ENCODE assay signal across 8 mouse cellular contexts in the genomic region with DNA sequence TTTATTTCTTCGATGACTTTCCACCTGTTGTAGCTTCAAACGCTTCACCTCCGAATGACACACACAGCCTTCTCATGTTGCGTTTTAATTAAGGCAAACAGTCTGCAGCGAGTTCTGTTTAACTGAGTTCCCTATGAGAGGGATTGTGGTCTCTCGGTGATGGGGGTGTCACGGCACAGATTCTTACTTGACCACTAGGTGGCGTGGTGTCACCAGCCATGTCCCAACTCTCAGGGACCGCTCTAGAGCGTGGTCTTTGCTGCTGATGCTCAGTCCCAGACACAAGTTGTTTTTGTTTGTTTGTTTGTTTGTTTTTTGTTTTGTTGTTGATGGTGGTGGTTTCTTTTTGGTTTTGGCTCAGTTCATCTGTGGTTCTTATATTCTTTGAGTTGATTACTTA. TPM values are rescaled to one million over a fixed set of nuclear protein-coding genes. Genes with fewer than 3 reads are reported as not detected.
DNase-seq lines count a peak whose midpoint lies in the region; ATAC-seq and TF ChIP-seq lines count a peak whose summit lies in the region.

No protein-coding gene starts in this region.

- TF ChIP-seq POLR2A in limb, embryonic 14.5 days (IDR thresholded peaks at IDR 0.05; ENCODE audit: borderline replicate concordance, extremely low read depth, insufficient read depth, insufficient read length), result no peak

- TF ChIP-seq CTCF in Patski (IDR thresholded peaks at IDR 0.05), result peak; percentile 80

- 12% methylated on average over 10 of the region's 10 CpGs for WGBS in limb, embryonic 14.5 days
- WGBS in midbrain, embryonic 16.5 days, result 12% methylated on average over 10 of the region's 10 CpGs

- no peaks in the 10 kb centered on the region for H3K9me3 ChIP-seq in limb, embryonic 14.5 days (ENCODE audit: control insufficient read depth, low read length)
- H3K9me3 ChIP-seq in midbrain, embryonic 16.5 days (replicated peaks; ENCODE audit: control insufficient read depth, low read length, poor library complexity, severe bottlenecking), result no peaks in the 10 kb centered on the region

- no peak overlapping the region for H3K4me3 ChIP-seq in limb, embryonic 14.5 days (replicated peaks; ENCODE audit: low read length)
- H3K4me3 ChIP-seq in midbrain, embryonic 16.5 days (ENCODE audit: low read depth, low read length), result no peak overlapping the region

- no peaks in the 10 kb centered on the region for H3K4me1 ChIP-seq in limb, embryonic 14.5 days (ENCODE audit: control insufficient read depth, insufficient read depth, low read length)
- no peaks in the 10 kb centered on the region for H3K4me1 ChIP-seq in midbrain, embryonic 16.5 days (ENCODE audit: control insufficient read depth, insufficient read depth, low read length)

- CTCF ChIA-PET in Patski (lab: Charles Lee), result interaction anchor here (1.5 to 1.8 kb wide), 3 partner anchors 9 to 17 kb away, joined by 4 to 5 read pairs (median 4); no protein-coding TSS in a partner anchor

- H3K27ac ChIP-seq in limb, embryonic 14.5 days (replicated peaks; ENCODE audit: low read depth, low read length), result no peak overlapping the region
- no peak overlapping the region for H3K27ac ChIP-seq in midbrain, embryonic 16.5 days (ENCODE audit: low read length)

- no peak overlapping the region for H3K4me2 ChIP-seq in limb, embryonic 14.5 days (replicated peaks; ENCODE audit: low read depth, low read length, severe bottlenecking)
- H3K4me2 ChIP-seq in midbrain, embryonic 16.5 days (ENCODE audit: low read length), result no peak overlapping the region

- no peaks in the 10 kb centered on the region for H3K27me3 ChIP-seq in Patski
- H3K27me3 ChIP-seq in limb, embryonic 14.5 days (ENCODE audit: control insufficient read depth, insufficient read depth, low read length), result no peaks in the 10 kb centered on the region
- no peaks in the 10 kb centered on the region for H3K27me3 ChIP-seq in midbrain, embryonic 16.5 days (ENCODE audit: control insufficient read depth, insufficient read depth, low read depth, low read length)

- no peak overlapping the region for H3K9ac ChIP-seq in limb, embryonic 14.5 days (ENCODE audit: low read depth, low read length, severe bottlenecking)
- H3K9ac ChIP-seq in midbrain, embryonic 16.5 days (ENCODE audit: low read depth, low read length), result no peak overlapping the region

- POLR2A ChIA-PET in Patski (lab: Charles Lee), result interaction anchor here (0.9 kb wide), 1 partner anchor 12 kb away, joined by 4 read pairs; no protein-coding TSS in a partner anchor

- DNase-seq in B cell, adult 2 months, result peak; percentile 74 to 77
- no peak for DNase-seq in Patski (ENCODE audit: low read depth, low spot score)
- peak; percentile 46 to 70 for DNase-seq in cerebellum, postnatal 4 days (ENCODE audit: low spot score in 2 of 2)
- DNase-seq in kidney, adult 9 months, result peak; percentile 57
- DNase-seq in limb, embryonic 14.5 days (ENCODE audit: low spot score), result peak; percentile 75
- peak; percentile 13 for DNase-seq in telencephalon, adult 2 months (ENCODE audit: low read depth, low spot score)

- ATAC-seq in Patski, result no peak
- ATAC-seq in granulocyte monocyte progenitor cell, adult 5-6 weeks (replicated peaks; ENCODE audit: poor library complexity, severe bottlenecking), result peak; percentile 95
- 0 out of 2 replicates have a peak, but pooled peaks have one; percentile 60 for ATAC-seq in limb, embryonic 14.5 days (ENCODE audit: low FRiP score, low read depth)
- ATAC-seq in midbrain, embryonic 16.5 days, result peak; percentile 68

- in situ Hi-C loops in Patski (cut with MboI; ENCODE audit: low pct_unique_long_range_greater_than_20kb), result no loop called here

- peaks cover 39% of the 10 kb centered on the region for H3K36me3 ChIP-seq in limb, embryonic 14.5 days (ENCODE audit: control insufficient read depth, insufficient read depth, low read length)
- peaks cover 31% of the 10 kb centered on the region for H3K36me3 ChIP-seq in midbrain, embryonic 16.5 days (ENCODE audit: control insufficient read depth, insufficient read depth, low read length)

RNA-seq across cellular contexts. Expression of a gene that starts 16.6 kb away (rescaled TPM):
- 15.4 TPM for polyA plus RNA-seq in Patski (2021)
- total RNA-seq in granulocyte monocyte progenitor cell, adult 5-6 weeks (2014; fragmentation: Nextera tagmentation), result 4.2 and 8.1 TPM in 2 replicates
- 7.9 and 12.2 TPM in 2 replicates for total RNA-seq in granulocyte monocyte progenitor cell, adult 5-6 weeks (2017)
- 8.1 and 8.5 TPM in 2 replicates for polyA plus RNA-seq in limb, embryonic 14.5 days (2012; rRNA removed)
- 7.3 and 8.5 TPM in 2 replicates for polyA plus RNA-seq in limb, embryonic 14.5 days (2014; fragmentation: Nextera tagmentation; extraction: Ambion mirVana)
- 10.0 and 11.0 TPM in 2 replicates for polyA plus RNA-seq in midbrain, embryonic 16.5 days (2015; fragmentation: Nextera tagmentation; extraction: Ambion mirVana)

RNA-seq across cellular contexts. Expression of a gene that starts 29.3 kb away (rescaled TPM):
- 19.0 TPM for polyA plus RNA-seq in Patski (2021)
- 5.2 and 7.0 TPM in 2 replicates for total RNA-seq in granulocyte monocyte progenitor cell, adult 5-6 weeks (2014; fragmentation: Nextera tagmentation)
- total RNA-seq in granulocyte monocyte progenitor cell, adult 5-6 weeks (2017), result 4.6 and 5.6 TPM in 2 replicates
- polyA plus RNA-seq in limb, embryonic 14.5 days (2012; rRNA removed), result 14.2 and 16.7 TPM in 2 replicates
- 5.1 and 6.2 TPM in 2 replicates for polyA plus RNA-seq in limb, embryonic 14.5 days (2014; fragmentation: Nextera tagmentation; extraction: Ambion mirVana)
- 10.8 and 10.9 TPM in 2 replicates for polyA plus RNA-seq in midbrain, embryonic 16.5 days (2015; fragmentation: Nextera tagmentation; extraction: Ambion mirVana)
